Mouse (Mus musculus): ENCODE data around the gene Rap1b. TPM values are rescaled to one million over a fixed set of nuclear protein-coding genes. Genes with fewer than 3 reads are reported as not detected.

The Rap1b gene
- total RNA-seq, 2 experiments from 2014 or later = 29.5 to 36.0 TPM

GRCm38 (mm10) chr10:117792141-117793091, 53.4 kb downstream of the Rap1b start, which contains the start of gene Nup107:
TSS of gene Nup107 (minus strand) at chr10:117792705.
- peak; percentile 100 for DNase-seq
- intact Hi-C loops (cut with DNase I; ENCODE audit: low total_unique reads) = no loop called here

GRCm38 (mm10) chr10:117791171-117791470, 54.7 kb downstream of the Rap1b start:
- no peak for DNase-seq
- intact Hi-C loops (cut with DNase I; ENCODE audit: low total_unique reads) = no loop called here

- DNase-seq = no peak
- intact Hi-C loops (cut with DNase I; ENCODE audit: low total_unique reads) = no loop called here
Observed at GRCm38 (mm10) chr10:117790421-117791170, 55.2 kb downstream of the Rap1b start.

- intact Hi-C loops (cut with DNase I; ENCODE audit: low total_unique reads) = no loop called here
- DNase-seq = no peak
Observed at GRCm38 (mm10) chr10:117790011-117790410, 55.8 kb downstream of the Rap1b start.

- intact Hi-C loops (cut with DNase I; ENCODE audit: low total_unique reads) = no loop called here
- no peak for DNase-seq
Observed at GRCm38 (mm10) chr10:117784646-117785045, 61.2 kb downstream of the Rap1b start.

- intact Hi-C loops (cut with DNase I; ENCODE audit: low total_unique reads) = no loop called here
- DNase-seq = no peak
Observed at GRCm38 (mm10) chr10:117783786-117784420, 61.9 kb downstream of the Rap1b start.

GRCm38 (mm10) chr10:117782491-117783260, 63.2 kb downstream of the Rap1b start:
- DNase-seq = no peak
- intact Hi-C loops (cut with DNase I; ENCODE audit: low total_unique reads) = no loop called here

GRCm38 (mm10) chr10:117782056-117782455, 63.8 kb downstream of the Rap1b start:
- intact Hi-C loops (cut with DNase I; ENCODE audit: low total_unique reads) = no loop called here
- DNase-seq = no peak

- intact Hi-C loops (cut with DNase I; ENCODE audit: low total_unique reads) = no loop called here
- DNase-seq = no peak
Observed at GRCm38 (mm10) chr10:117781021-117781725, 64.7 kb downstream of the Rap1b start.

- no peak for DNase-seq
- intact Hi-C loops (cut with DNase I; ENCODE audit: low total_unique reads) = no loop called here
Observed at GRCm38 (mm10) chr10:117780306-117780911, 65.4 kb downstream of the Rap1b start.

GRCm38 (mm10) chr10:117779581-117780305, 66.1 kb downstream of the Rap1b start:
- no peak for DNase-seq
- intact Hi-C loops (cut with DNase I; ENCODE audit: low total_unique reads) = no loop called here

- DNase-seq = no peak
- intact Hi-C loops (cut with DNase I; ENCODE audit: low total_unique reads) = no loop called here
Observed at GRCm38 (mm10) chr10:117778951-117779350, 66.9 kb downstream of the Rap1b start.

GRCm38 (mm10) chr10:117778328-117778910, 67.4 kb downstream of the Rap1b start:
- DNase-seq = no peak
- intact Hi-C loops (cut with DNase I; ENCODE audit: low total_unique reads) = no loop called here

- intact Hi-C loops (cut with DNase I; ENCODE audit: low total_unique reads) = no loop called here
- DNase-seq = no peak
Observed at GRCm38 (mm10) chr10:117777501-117778327, 68.1 kb downstream of the Rap1b start.

GRCm38 (mm10) chr10:117777103-117777470, 68.7 kb downstream of the Rap1b start:
- intact Hi-C loops (cut with DNase I; ENCODE audit: low total_unique reads) = no loop called here
- DNase-seq = no peak

GRCm38 (mm10) chr10:117776281-117777102, 69.3 kb downstream of the Rap1b start:
- no peak for DNase-seq
- intact Hi-C loops (cut with DNase I; ENCODE audit: low total_unique reads) = no loop called here
